Mouse (Mus musculus) midbrain, embryonic 16.5 days (tissue): ENCODE results near the gene Farsa. TPM values are rescaled to one million over a fixed set of nuclear protein-coding genes. Genes with fewer than 3 reads are reported as not detected.
A peak's percentile ranks its signal among the peaks of the same experiment; 100 is the strongest.

Experiments used
- ATAC-seq: fragments of 200-750 bp; cut with Nextera tagmentation; 2 replicates; pipeline ENCODE4 v1.8.0; 2017; ENCODE audit warnings: moderate TSS enrichment
- H3K27ac ChIP-seq: fragments of 300-500 bp; sonication (generic); 2 replicates; pipeline ENCODE4 v1.5.1; 2014; ENCODE audit warnings: mild to moderate bottlenecking, low read length, mixed read lengths
- H3K27me3 ChIP-seq: fragments of 300-500 bp; sonication (generic); 2 replicates; pipeline ENCODE4 v1.6.1; 2014; ENCODE audit warnings: low read depth, low read length, mixed read lengths; ENCODE audit not compliant: control insufficient read depth, insufficient read depth
- H3K36me3 ChIP-seq: fragments of 300-500 bp; sonication (generic); 2 replicates; pipeline ENCODE4 v1.6.1; 2014; ENCODE audit warnings: mild to moderate bottlenecking, low read length, moderate library complexity, mixed read lengths; ENCODE audit not compliant: control insufficient read depth, insufficient read depth
- H3K4me1 ChIP-seq: fragments of 300-500 bp; sonication (generic); 2 replicates; pipeline ENCODE4 v1.6.1; 2014; ENCODE audit warnings: mild to moderate bottlenecking, low read length, mixed read lengths; ENCODE audit not compliant: control insufficient read depth, insufficient read depth
- H3K4me2 ChIP-seq: fragments of 300-500 bp; sonication (generic); 2 replicates; pipeline ENCODE4 v1.6.1; 2014; ENCODE audit warnings: mild to moderate bottlenecking, low read length, mixed read lengths
- H3K4me3 ChIP-seq: fragments of 300-500 bp; sonication (generic); 2 replicates; pipeline ENCODE4 v1.5.1; 2014; ENCODE audit warnings: low read depth, mild to moderate bottlenecking, low read length, moderate library complexity, mixed read lengths
- H3K9ac ChIP-seq: fragments of 300-500 bp; sonication (generic); 2 replicates; pipeline ENCODE4 v1.6.1; 2014; ENCODE audit warnings: low read depth, low read length, mixed read lengths
- H3K9me3 ChIP-seq: fragments of 300-500 bp; sonication (generic); replicated peaks from 2 replicates; pipeline ENCODE4 v1.6.1; 2014; ENCODE audit warnings: mild to moderate bottlenecking, low read length, mixed read lengths; ENCODE audit not compliant: control insufficient read depth, poor library complexity, severe bottlenecking
- whole genome bisulfite sequencing: fragments of 180-500 bp; shearing (Covaris S2); extraction: QIAGEN DNeasy Blood & Tissue Kit; methylation state at CpG from one replicate; pipeline ENCODE4 v1.1.7; 2014; 5-methylcytosine and 5-hydroxymethylcytosine counted together
- polyA plus RNA-seq: library from polyadenylated mRNA; unstranded; fragments of >200 nt; fragmentation: Nextera tagmentation; extraction: Ambion mirVana; gene quantifications from 2 replicates; pipeline ENCODE4 v1.2.1, GENCODE M21; 2015

Gene Farsa
- polyA plus RNA-seq, 1 experiment from 2014 or later, result 108 TPM

DNA sequence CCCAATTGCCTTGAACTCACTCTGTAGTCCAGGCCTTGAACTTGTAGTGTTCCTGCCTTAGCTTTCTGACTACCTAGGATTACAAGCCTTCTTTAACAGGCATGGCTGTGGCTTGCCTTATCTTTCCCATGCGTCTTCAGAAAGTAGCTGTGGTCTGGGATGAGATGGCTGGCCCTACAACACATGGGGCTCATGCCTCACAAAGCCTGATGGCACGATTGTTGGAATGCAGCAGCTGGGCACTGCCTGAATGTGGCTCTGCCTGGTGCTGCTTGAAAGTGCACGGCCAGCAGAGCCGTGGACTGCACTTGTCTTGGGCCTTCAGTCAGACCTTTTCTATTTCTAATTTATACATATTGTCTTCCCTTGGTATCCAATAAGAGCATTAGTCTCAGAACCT, 27.9 kb downstream of the Farsa start:
- Histone ChIP-seq H3K9ac (no peak overlapping the region), H3K27ac (no peak overlapping the region), H3K9me3 (no peaks in the 10 kb centered on the region), H3K4me3 (no peak overlapping the region), H3K4me1 (no peaks in the 10 kb centered on the region), H3K4me2 (no peak overlapping the region), H3K36me3 (peaks cover 20% of the 10 kb centered on the region), H3K27me3 (no peaks in the 10 kb centered on the region)
- 88% methylated on average over 4 of the region's 4 CpGs for WGBS
- ATAC-seq, result no peak

DNA sequence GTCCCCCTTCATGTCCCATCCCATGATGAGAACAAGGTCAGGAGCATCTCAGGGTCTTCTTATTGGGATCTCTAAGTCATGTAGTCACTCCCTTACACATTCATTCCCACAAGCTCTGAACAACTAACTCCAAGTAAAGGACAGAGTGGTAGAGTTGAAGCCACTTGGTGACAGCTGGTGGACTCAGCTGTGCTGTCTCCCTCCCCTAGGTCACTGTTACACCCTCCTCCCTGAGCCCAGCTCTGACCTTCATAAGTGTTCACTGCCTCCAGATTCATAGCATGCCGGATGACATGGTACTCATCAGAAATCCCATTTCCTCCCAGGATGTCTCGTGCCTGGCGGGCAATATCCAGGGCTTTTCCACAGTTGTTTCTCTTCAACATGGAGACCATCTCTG, 31.5 kb downstream of the Farsa start:
- Histone ChIP-seq H3K9ac (no peak overlapping the region), H3K9me3 (no peaks in the 10 kb centered on the region), H3K27ac (no peak overlapping the region), H3K27me3 (no peaks in the 10 kb centered on the region), H3K4me1 (peaks cover 6% of the 10 kb centered on the region), H3K4me3 (no peak overlapping the region), H3K36me3 (peaks cover 20% of the 10 kb centered on the region), H3K4me2 (no peak overlapping the region)
- ATAC-seq, result no peak
- WGBS, result 94% methylated on average over 3 of the region's 3 CpGs

DNA sequence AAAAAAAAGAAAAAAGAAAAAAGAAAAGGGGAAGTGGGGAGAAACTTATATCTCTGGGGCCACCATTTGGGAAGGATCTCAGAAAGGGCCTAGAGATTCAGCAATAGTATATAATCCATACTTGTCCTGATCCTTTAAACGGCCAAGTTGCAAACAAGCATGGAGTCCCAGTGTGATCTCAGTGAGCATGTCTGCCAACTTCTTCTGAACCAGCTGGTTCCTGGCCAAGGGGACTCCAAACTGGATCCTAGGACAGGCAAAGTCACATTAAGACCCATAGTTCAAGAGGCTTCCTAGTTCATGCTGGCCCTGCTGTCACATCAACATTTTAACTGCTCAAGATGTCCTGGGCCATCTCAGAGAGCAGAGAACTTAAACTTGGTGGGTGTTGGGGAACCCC, 32.4 kb downstream of the Farsa start:
- peaks cover 20% of the 10 kb centered on the region for H3K36me3 ChIP-seq
- H3K27me3 ChIP-seq, result no peaks in the 10 kb centered on the region
- 79% methylated on average over 1 of the region's 1 CpGs for WGBS
- H3K27ac ChIP-seq, result no peak overlapping the region
- no peak overlapping the region for H3K9ac ChIP-seq
- ATAC-seq, result no peak
- no peaks in the 10 kb centered on the region for H3K9me3 ChIP-seq
- peaks cover 9% of the 10 kb centered on the region for H3K4me1 ChIP-seq
- H3K4me3 ChIP-seq, result no peak overlapping the region
- no peak overlapping the region for H3K4me2 ChIP-seq

DNA sequence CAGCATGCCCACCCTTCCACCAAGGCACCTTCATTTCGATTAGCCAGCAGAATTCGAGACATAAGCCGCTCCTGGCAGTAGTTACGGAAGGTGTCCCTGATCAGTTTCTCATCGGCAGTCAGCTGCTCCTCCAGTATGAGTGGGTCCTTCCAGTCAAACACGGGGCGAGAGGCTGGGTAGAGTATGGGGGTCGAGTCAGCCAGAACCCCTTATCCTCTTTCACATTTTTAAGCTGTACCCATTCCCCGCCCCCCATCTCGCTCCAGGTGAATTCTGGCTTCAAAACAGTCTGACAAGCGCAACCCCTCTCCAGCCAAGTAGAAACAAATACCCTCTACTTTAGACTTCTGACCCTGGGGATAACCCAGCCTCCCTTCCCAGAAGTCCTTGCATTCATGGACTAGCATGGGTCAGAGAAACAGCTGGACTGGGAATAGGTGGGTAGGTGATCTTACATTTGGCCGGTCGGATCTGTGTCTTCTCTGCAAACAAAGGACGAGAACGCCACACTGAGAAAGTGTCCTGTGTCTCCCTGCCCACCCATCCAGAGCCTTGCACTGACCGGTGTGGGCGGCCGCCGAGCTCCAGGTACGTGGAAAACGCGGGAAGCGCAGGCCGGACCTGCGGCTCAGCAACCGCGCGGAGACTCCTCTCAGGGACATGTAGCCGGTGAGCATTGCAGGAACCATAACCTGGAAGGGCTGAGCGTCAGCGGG, 36.4 kb downstream of the Farsa start:
- Histone ChIP-seq H3K36me3 (peaks cover 8% of the 10 kb centered on the region; the same call in 1 of the 2 replicates), H3K27ac (peak overlapping the region; percentile 71), H3K9ac (peak overlapping the region; percentile 84), H3K9me3 (no peaks in the 10 kb centered on the region), H3K4me2 (peak overlapping the region; percentile 71), H3K27me3 (no peaks in the 10 kb centered on the region), H3K4me3 (peak overlapping the region; percentile 82), H3K4me1 (peaks cover 12% of the 10 kb centered on the region)
- WGBS, result 12% methylated on average over 31 of the region's 31 CpGs
- peak; percentile 76; the same call in 1 of the 2 replicates for ATAC-seq

DNA sequence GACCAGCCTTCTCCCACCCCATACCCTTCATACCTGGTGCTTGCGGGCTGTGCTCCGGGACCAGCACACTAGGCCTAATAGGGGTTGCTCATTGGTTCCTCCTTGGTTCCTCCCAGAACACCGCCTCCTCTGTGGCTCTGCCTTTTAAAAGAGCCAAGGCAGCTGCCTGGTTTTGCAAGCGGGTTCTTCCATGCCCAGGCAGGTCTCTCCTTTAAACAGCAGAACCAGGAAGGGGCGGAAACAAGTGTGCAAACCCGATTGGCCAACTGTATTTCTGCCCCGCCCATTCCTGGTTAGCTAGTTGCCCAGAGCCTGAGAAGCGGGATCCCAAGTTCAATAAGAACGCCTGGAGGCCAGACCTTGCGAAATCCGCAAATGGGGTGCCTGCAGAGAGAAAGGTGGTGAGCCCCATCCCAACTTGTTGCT, 36.9 kb downstream of the Farsa start, which contains the start of gene Gcdh:
Gene Gcdh, minus strand, starts transcription at position 213 of the 426 bp plus-strand sequence.
- peaks cover 6% of the 10 kb centered on the region; the same call in 1 of the 2 replicates for H3K36me3 ChIP-seq
- peak; percentile 99 for ATAC-seq
- peak within 1 kb of the TSS; percentile 71 for H3K4me2 ChIP-seq
- peaks cover 12% of the 10 kb centered on the region for H3K4me1 ChIP-seq
- H3K4me3 ChIP-seq, result peak within 1 kb of the TSS; percentile 82
- H3K27me3 ChIP-seq, result no peaks in the 10 kb centered on the region
- peak within 1 kb of the TSS; percentile 84 for H3K9ac ChIP-seq
- no peaks in the 10 kb centered on the region for H3K9me3 ChIP-seq
- WGBS, result 0% methylated on average over 11 of the region's 11 CpGs
- H3K27ac ChIP-seq, result peak within 1 kb of the TSS; percentile 71

DNA sequence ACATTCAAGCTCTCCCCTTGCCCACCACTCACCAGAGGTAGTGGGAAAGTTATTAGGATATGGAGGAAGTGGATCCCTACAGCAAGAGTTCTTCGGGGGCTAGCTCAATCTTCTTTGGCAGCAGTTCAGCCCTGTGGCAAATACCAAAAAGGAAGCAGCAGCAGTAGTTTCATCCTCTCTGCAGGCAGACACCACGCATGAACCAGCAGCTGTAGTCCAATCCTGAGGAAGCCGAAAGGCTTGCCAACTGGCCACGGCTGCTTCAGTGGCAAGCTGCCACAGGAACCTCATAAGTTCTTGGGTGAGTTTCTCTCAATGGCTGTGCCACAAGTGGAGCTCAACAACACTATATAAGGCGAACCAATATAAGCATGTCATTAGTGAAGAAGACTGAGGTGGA, 39.2 kb downstream of the Farsa start:
- Histone ChIP-seq H3K27ac (no peak overlapping the region), H3K4me3 (no peak overlapping the region), H3K4me1 (peaks cover 12% of the 10 kb centered on the region), H3K27me3 (no peaks in the 10 kb centered on the region), H3K4me2 (no peak overlapping the region), H3K9ac (no peak overlapping the region), H3K9me3 (no peaks in the 10 kb centered on the region), H3K36me3 (no peaks in the 10 kb centered on the region)
- 86% methylated on average over 5 of the region's 5 CpGs for WGBS
- ATAC-seq, result no peak

DNA sequence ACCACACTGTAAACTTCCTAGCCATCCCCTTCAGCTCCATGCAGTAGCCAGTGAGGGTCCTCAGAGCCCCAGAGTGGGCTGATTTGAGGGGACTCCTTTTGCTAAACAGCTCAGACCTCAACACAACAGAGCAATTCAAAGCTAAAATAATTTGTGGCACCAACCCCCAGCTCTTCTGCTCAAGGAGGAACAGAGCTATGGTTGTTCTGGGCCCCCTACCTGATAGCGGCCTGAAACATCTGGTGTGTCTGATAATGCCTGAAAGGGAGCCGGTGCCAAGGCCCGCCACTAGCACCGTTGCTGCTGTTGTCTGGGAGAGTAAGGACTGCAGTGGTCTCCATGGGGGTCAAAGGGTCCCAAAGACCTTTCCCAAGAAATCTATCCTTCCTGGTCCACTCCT, 44.3 kb downstream of the Farsa start:
- no peak for ATAC-seq
- Histone ChIP-seq H3K36me3 (no peaks in the 10 kb centered on the region), H3K27ac (no peak overlapping the region), H3K4me2 (no peak overlapping the region), H3K9me3 (no peaks in the 10 kb centered on the region), H3K4me3 (no peak overlapping the region), H3K27me3 (no peaks in the 10 kb centered on the region; the same call in 1 of the 2 replicates), H3K4me1 (peaks cover 11% of the 10 kb centered on the region), H3K9ac (no peak overlapping the region)
- 61% methylated on average over 4 of the region's 4 CpGs for WGBS

DNA sequence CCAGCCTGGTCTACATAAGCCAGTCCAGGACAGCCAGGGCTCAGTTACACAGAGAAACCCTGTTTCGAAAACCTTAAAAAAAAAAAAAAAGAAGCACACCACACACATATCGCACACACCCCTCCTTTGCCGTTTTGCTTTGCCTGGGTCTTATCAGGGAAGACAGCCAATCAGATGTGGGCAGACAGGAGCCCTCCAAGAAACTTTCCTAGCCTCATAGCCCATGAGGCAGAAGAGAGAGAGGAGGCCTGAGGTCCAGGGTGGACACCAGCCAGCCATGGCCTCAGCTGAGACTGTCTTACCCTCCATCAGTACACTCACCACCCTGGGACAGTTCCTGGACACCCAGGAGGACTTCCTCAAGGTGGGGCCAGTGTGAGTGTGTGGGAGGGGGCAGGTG, 45.0 kb downstream of the Farsa start, which contains the start of gene Klf1:
Gene Klf1, plus strand, starts transcription at position 177 of the 400 bp plus-strand sequence.
- H3K27ac ChIP-seq, result no peak within 1 kb of the TSS
- peak within 1 kb of the TSS; percentile 95 for H3K4me2 ChIP-seq
- 90% methylated on average over 3 of the region's 3 CpGs for WGBS
- peak within 1 kb of the TSS; percentile 48 for H3K4me3 ChIP-seq
- peak within 1 kb of the TSS; percentile 40 for H3K9ac ChIP-seq
- ATAC-seq, result no peak
- H3K4me1 ChIP-seq, result peaks cover 11% of the 10 kb centered on the region
- H3K36me3 ChIP-seq, result no peaks in the 10 kb centered on the region
- no peaks in the 10 kb centered on the region for H3K9me3 ChIP-seq
- no peaks in the 10 kb centered on the region; the same call in 1 of the 2 replicates for H3K27me3 ChIP-seq

DNA sequence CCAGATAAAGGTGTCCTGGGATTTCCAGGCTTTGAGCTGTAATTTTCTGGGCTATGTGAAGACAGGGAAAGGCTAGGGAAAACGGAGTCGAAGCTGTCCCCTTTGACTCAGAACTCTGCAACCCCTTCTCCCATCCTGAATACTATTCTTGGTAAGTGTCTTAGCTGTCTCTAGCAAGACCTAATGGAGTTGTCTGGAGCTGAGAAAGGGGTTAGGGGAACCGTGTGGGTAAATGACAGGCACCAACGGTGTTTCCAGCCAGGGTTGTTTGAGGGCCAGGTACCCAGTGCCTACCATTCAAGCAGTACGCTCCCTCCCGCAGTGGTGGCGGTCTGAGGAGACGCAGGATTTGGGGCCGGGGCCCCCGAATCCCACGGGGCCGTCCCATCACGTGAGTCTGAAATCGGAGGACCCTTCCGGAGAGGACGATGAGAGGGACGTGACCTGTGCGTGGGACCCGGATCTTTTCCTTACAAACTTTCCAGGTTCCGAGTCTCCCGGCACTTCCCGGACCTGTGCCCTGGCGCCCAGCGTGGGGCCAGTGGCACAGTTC, 45.7 kb downstream of the Farsa start:
- WGBS, result 3% methylated on average over 24 of the region's 24 CpGs
- Histone ChIP-seq H3K36me3 (no peaks in the 10 kb centered on the region), H3K4me1 (peaks cover 11% of the 10 kb centered on the region), H3K9me3 (no peaks in the 10 kb centered on the region), H3K4me3 (peak overlapping the region; percentile 48), H3K4me2 (peak overlapping the region; percentile 95), H3K27ac (no peak overlapping the region), H3K9ac (peak overlapping the region; percentile 40), H3K27me3 (no peaks in the 10 kb centered on the region; the same call in 1 of the 2 replicates)
- ATAC-seq, result peak; percentile 4
